Mouse (Mus musculus): ENCODE measurements at regions not wholly inside any gene's neighbourhood (a gene's known extent, or its start where the extent isn't known, plus 50 kb on each side); places are given as distances from the start of the nearest gene placed in this dataset.
A peak's percentile ranks its signal among the peaks of the same experiment; 100 is the strongest.

- Histone ChIP-seq H3K4me2 (replicated peaks; ENCODE audit: low read depth, low read length, severe bottlenecking) (no peak overlapping the region), H3K9ac (ENCODE audit: low read depth, low read length, severe bottlenecking) (no peak overlapping the region), H3K9me3 (ENCODE audit: control insufficient read depth, low read length) (peaks cover 5% of the 10 kb centered on the region; the same call in 1 of the 2 replicates), H3K36me3 (ENCODE audit: control insufficient read depth, insufficient read depth, low read length) (no peaks in the 10 kb centered on the region), H3K4me3 (replicated peaks; ENCODE audit: low read length) (no peak overlapping the region), H3K4me1 (ENCODE audit: control insufficient read depth, insufficient read depth, low read length) (peaks cover 6% of the 10 kb centered on the region; the same call in 1 of the 2 replicates), H3K27ac (replicated peaks; ENCODE audit: low read depth, low read length) (no peak overlapping the region), H3K27me3 (ENCODE audit: control insufficient read depth, insufficient read depth, low read length) (no peaks in the 10 kb centered on the region)
- 75% methylated on average over 3 of the region's 3 CpGs for WGBS
- no peak for DNase-seq (ENCODE audit: low spot score)
- TF ChIP-seq POLR2A (IDR thresholded peaks at IDR 0.05; ENCODE audit: borderline replicate concordance, extremely low read depth, insufficient read depth, insufficient read length) = no peak
- no peak for ATAC-seq (ENCODE audit: low FRiP score, low read depth)
These were observed 88.6 kb upstream of the Gm5148 start for GRCm38 (mm10) chr3:37812936-37813335.

GRCm38 (mm10) chr3:37811429-37811828, 87.1 kb upstream of the Gm5148 start:
- TF ChIP-seq POLR2A (IDR thresholded peaks at IDR 0.05; ENCODE audit: borderline replicate concordance, extremely low read depth, insufficient read depth, insufficient read length) = no peak
- peak; percentile 70 for DNase-seq (ENCODE audit: low spot score)
- WGBS = 55% methylated on average over 2 of the region's 2 CpGs

GRCm38 (mm10) chr3:37810763-37811162, 86.5 kb upstream of the Gm5148 start:
- no peak for TF ChIP-seq POLR2A (IDR thresholded peaks at IDR 0.05; ENCODE audit: borderline replicate concordance, extremely low read depth, insufficient read depth, insufficient read length)
- H3K9ac ChIP-seq (ENCODE audit: low read depth, low read length, severe bottlenecking) = no peak overlapping the region
- DNase-seq (ENCODE audit: low spot score) (no peak), ATAC-seq (ENCODE audit: low FRiP score, low read depth) (no peak)
- H3K27me3 ChIP-seq (ENCODE audit: control insufficient read depth, insufficient read depth, low read length) = no peaks in the 10 kb centered on the region
- 97% methylated on average over 2 of the region's 2 CpGs for WGBS
- no peak overlapping the region for H3K4me3 ChIP-seq (replicated peaks; ENCODE audit: low read length)
- H3K4me1 ChIP-seq (ENCODE audit: control insufficient read depth, insufficient read depth, low read length) = peaks cover 2% of the 10 kb centered on the region
- H3K4me2 ChIP-seq (replicated peaks; ENCODE audit: low read depth, low read length, severe bottlenecking) = no peak overlapping the region
- H3K9me3 ChIP-seq (ENCODE audit: control insufficient read depth, low read length) = peaks cover 5% of the 10 kb centered on the region; the same call in 1 of the 2 replicates
- H3K36me3 ChIP-seq (ENCODE audit: control insufficient read depth, insufficient read depth, low read length) = no peaks in the 10 kb centered on the region
- no peak overlapping the region for H3K27ac ChIP-seq (replicated peaks; ENCODE audit: low read depth, low read length)

More at GRCm38 (mm10) chr3:37811429-37811828, 87.1 kb upstream of the Gm5148 start:
- Histone ChIP-seq H3K4me3 (replicated peaks; ENCODE audit: low read length) (no peak overlapping the region), H3K4me1 (ENCODE audit: control insufficient read depth, insufficient read depth, low read length) (no peaks in the 10 kb centered on the region), H3K27me3 (ENCODE audit: control insufficient read depth, insufficient read depth, low read length) (no peaks in the 10 kb centered on the region), H3K4me2 (replicated peaks; ENCODE audit: low read depth, low read length, severe bottlenecking) (no peak overlapping the region), H3K9ac (ENCODE audit: low read depth, low read length, severe bottlenecking) (no peak overlapping the region), H3K36me3 (ENCODE audit: control insufficient read depth, insufficient read depth, low read length) (no peaks in the 10 kb centered on the region), H3K27ac (replicated peaks; ENCODE audit: low read depth, low read length) (no peak overlapping the region), H3K9me3 (ENCODE audit: control insufficient read depth, low read length) (peaks cover 5% of the 10 kb centered on the region; the same call in 1 of the 2 replicates)
- ATAC-seq (ENCODE audit: low FRiP score, low read depth) = no peak

- H3K27me3 ChIP-seq (ENCODE audit: control insufficient read depth, insufficient read depth, low read length) = no peaks in the 10 kb centered on the region
- H3K27ac ChIP-seq (replicated peaks; ENCODE audit: low read depth, low read length) = peak overlapping the region; percentile 44
- DNase-seq (ENCODE audit: low spot score) (peak; percentile 72), ATAC-seq (ENCODE audit: low FRiP score, low read depth) (peak; percentile 78)
- peaks cover 5% of the 10 kb centered on the region; the same call in 1 of the 2 replicates for H3K9me3 ChIP-seq (ENCODE audit: control insufficient read depth, low read length)
- WGBS = 21% methylated on average over 6 of the region's 6 CpGs
- peaks cover 18% of the 10 kb centered on the region for H3K4me1 ChIP-seq (ENCODE audit: control insufficient read depth, insufficient read depth, low read length)
- no peaks in the 10 kb centered on the region for H3K36me3 ChIP-seq (ENCODE audit: control insufficient read depth, insufficient read depth, low read length)
- TF ChIP-seq POLR2A (IDR thresholded peaks at IDR 0.05; ENCODE audit: borderline replicate concordance, extremely low read depth, insufficient read depth, insufficient read length) = no peak
- no peak overlapping the region for H3K4me3 ChIP-seq (replicated peaks; ENCODE audit: low read length)
- H3K9ac ChIP-seq (ENCODE audit: low read depth, low read length, severe bottlenecking) = no peak overlapping the region
- H3K4me2 ChIP-seq (replicated peaks; ENCODE audit: low read depth, low read length, severe bottlenecking) = no peak overlapping the region
These were observed 81.5 kb upstream of the Gm5148 start for GRCm38 (mm10) chr3:37805805-37806148.

GRCm38 (mm10) chr3:37804941-37805804, 80.9 kb upstream of the Gm5148 start:
- peak; percentile 50 for DNase-seq (ENCODE audit: low spot score)
- no peak overlapping the region for H3K9ac ChIP-seq (ENCODE audit: low read depth, low read length, severe bottlenecking)
- H3K9me3 ChIP-seq (ENCODE audit: control insufficient read depth, low read length) = peaks cover 5% of the 10 kb centered on the region; the same call in 1 of the 2 replicates
- WGBS = 25% methylated on average over 9 of the region's 9 CpGs
- H3K4me1 ChIP-seq (ENCODE audit: control insufficient read depth, insufficient read depth, low read length) = peaks cover 18% of the 10 kb centered on the region
- TF ChIP-seq POLR2A (IDR thresholded peaks at IDR 0.05; ENCODE audit: borderline replicate concordance, extremely low read depth, insufficient read depth, insufficient read length) = no peak
- H3K4me3 ChIP-seq (replicated peaks; ENCODE audit: low read length) = no peak overlapping the region
- H3K27ac ChIP-seq (replicated peaks; ENCODE audit: low read depth, low read length) = peak overlapping the region; percentile 44
- no peaks in the 10 kb centered on the region for H3K36me3 ChIP-seq (ENCODE audit: control insufficient read depth, insufficient read depth, low read length)
- no peak overlapping the region for H3K4me2 ChIP-seq (replicated peaks; ENCODE audit: low read depth, low read length, severe bottlenecking)
- ATAC-seq (ENCODE audit: low FRiP score, low read depth) = peak; percentile 41
- no peaks in the 10 kb centered on the region for H3K27me3 ChIP-seq (ENCODE audit: control insufficient read depth, insufficient read depth, low read length)
